Mouse (Mus musculus): ENCODE data around the gene Ksr1.

DNA sequence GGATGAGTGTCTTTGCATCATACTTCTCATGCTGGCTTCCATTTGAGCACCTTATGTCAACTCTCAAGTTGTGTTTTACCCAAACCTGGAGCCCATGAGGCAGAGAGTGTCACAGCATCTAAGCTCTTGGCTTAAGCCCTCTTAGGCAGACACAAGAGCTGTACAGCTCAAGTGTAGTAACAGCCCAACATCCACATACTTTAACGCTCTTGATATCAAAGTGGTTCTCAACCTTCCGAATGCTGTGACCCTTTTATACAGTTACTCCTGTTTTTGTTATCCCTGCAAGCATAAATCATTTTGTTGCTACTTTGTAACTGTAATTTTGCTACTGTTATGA lies 80.0 kb downstream of the Ksr1 start:
- TF ChIP-seq POLR2A (IDR thresholded peaks at IDR 0.05; ENCODE audit: low read depth, low read length) (no peak), CTCF (IDR thresholded peaks at IDR 0.05; ENCODE audit: extremely low read depth, insufficient read depth, insufficient read length, insufficient replicate concordance) (no peak)
